Mouse (Mus musculus): Measurements from ENCODE around the gene Tollip.

- TF ChIP-seq POLR2A (IDR thresholded peaks at IDR 0.05; ENCODE audit: control insufficient read depth, low read depth, low read length) = no peak
- TF ChIP-seq CTCF (IDR thresholded peaks at IDR 0.05; ENCODE audit: control insufficient read depth, insufficient read depth, insufficient replicate concordance, low read depth, low read length) = no peak
These were observed 35.3 kb upstream of the Tollip start for GRCm38 (mm10) chr7:141953616-141954015.
